Mouse (Mus musculus) neural tube, embryonic 14.5 days (tissue): ENCODE results near the gene Hist1h4d. TPM values are rescaled to one million over a fixed set of nuclear protein-coding genes. Genes with fewer than 3 reads are reported as not detected.
"Not testable (repeated sequence)": the region's sequence is repeated elsewhere in the genome, so short reads cannot be mapped to it uniquely, and the experiment has no call there.

Experiments used
- ATAC-seq: fragments of 200-750 bp; cut with Nextera tagmentation; 2 replicates; pipeline ENCODE4 v1.8.0; 2017; ENCODE audit warnings: low read depth, mild to moderate bottlenecking, moderate TSS enrichment, moderate library complexity
- H3K27ac ChIP-seq: fragments of 300-500 bp; sonication (generic); 2 replicates; pipeline ENCODE4 v1.5.1; 2014; ENCODE audit warnings: low read depth, mild to moderate bottlenecking, control low read depth, low read length, moderate library complexity, mixed read lengths
- H3K27me3 ChIP-seq: fragments of 300-500 bp; sonication (generic); 2 replicates; pipeline ENCODE4 v1.6.1; 2014; ENCODE audit warnings: low read length; ENCODE audit not compliant: control insufficient read depth, insufficient read depth
- H3K36me3 ChIP-seq: fragments of 300-500 bp; sonication (generic); 2 replicates; pipeline ENCODE4 v1.6.1; 2014; ENCODE audit warnings: low read length, mixed read lengths; ENCODE audit not compliant: control insufficient read depth, insufficient read depth
- H3K4me1 ChIP-seq: fragments of 300-500 bp; sonication (generic); 2 replicates; pipeline ENCODE4 v1.6.1; 2014; ENCODE audit warnings: low read length; ENCODE audit not compliant: control insufficient read depth, insufficient read depth
- H3K4me2 ChIP-seq: fragments of 300-500 bp; sonication (generic); 2 replicates; pipeline ENCODE4 v1.6.1; 2014; ENCODE audit warnings: mild to moderate bottlenecking, low read depth, low read length, control low read depth
- H3K4me3 ChIP-seq: fragments of 300-500 bp; sonication (generic); 2 replicates; pipeline ENCODE4 v1.5.1; 2014; ENCODE audit warnings: low read depth, low read length, control low read depth, mixed read lengths
- H3K9ac ChIP-seq: fragments of 300-500 bp; sonication (generic); replicated peaks from 2 replicates; pipeline ENCODE4 v1.6.1; 2014; ENCODE audit warnings: low read depth, mild to moderate bottlenecking, control low read depth, low read length, mixed read lengths
- H3K9me3 ChIP-seq: fragments of 300-500 bp; sonication (generic); 2 replicates; pipeline ENCODE4 v1.6.1; 2016; ENCODE audit warnings: low read length; ENCODE audit not compliant: control insufficient read depth
- WGBS: fragments of 180-500 bp; shearing (Covaris S2); extraction: QIAGEN DNeasy Blood & Tissue Kit; methylation state at CpG from one replicate; pipeline ENCODE4 v1.1.7; 2014; 5-methylcytosine and 5-hydroxymethylcytosine counted together
- polyA plus RNA-seq: library from polyadenylated mRNA; unstranded; fragments of >200 nt; fragmentation: Nextera tagmentation; extraction: Ambion mirVana; gene quantifications from 2 replicates; pipeline ENCODE4 v1.2.1, GENCODE M21; 2014

The Hist1h4d gene
- polyA plus RNA-seq, 1 experiment from 2014 or later, result 23.6 TPM

GRCm38 (mm10) chr13:23586940-23587225 is 5.5 kb downstream of the Hist1h4d start:
- peak overlapping the region; percentile 62 for H3K4me2 ChIP-seq
- no peak overlapping the region; the same call in 1 of the 2 replicates for H3K27ac ChIP-seq
- no peaks in the 10 kb centered on the region for H3K36me3 ChIP-seq
- 0% methylated on average over 1 of the region's 1 CpGs for WGBS
- H3K9ac ChIP-seq, result no peak overlapping the region
- no peaks in the 10 kb centered on the region for H3K27me3 ChIP-seq
- no peak for ATAC-seq
- no peaks in the 10 kb centered on the region for H3K9me3 ChIP-seq
- peaks cover 21% of the 10 kb centered on the region for H3K4me1 ChIP-seq
- H3K4me3 ChIP-seq, result 0 out of 2 replicates have a peak overlapping the region, but pooled peaks have one; percentile 46

GRCm38 (mm10) chr13:23591206-23591605 is 9.8 kb downstream of the Hist1h4d start:
- 94% methylated on average over 7 of the region's 7 CpGs for WGBS

GRCm38 (mm10) chr13:23591886-23592285 is 10.5 kb downstream of the Hist1h4d start:
- not testable (repeated sequence) for H3K27me3 ChIP-seq, H3K27ac ChIP-seq, H3K36me3 ChIP-seq, H3K4me3 ChIP-seq, H3K4me2 ChIP-seq, ATAC-seq, H3K9me3 ChIP-seq, H3K9ac ChIP-seq, H3K4me1 ChIP-seq
- 84% methylated on average over 7 of the region's 7 CpGs for WGBS

More at GRCm38 (mm10) chr13:23591206-23591605, 9.8 kb downstream of the Hist1h4d start:
- ATAC-seq, result no peak
- Histone ChIP-seq H3K9me3 (no peaks in the 10 kb centered on the region), H3K36me3 (no peaks in the 10 kb centered on the region), H3K27me3 (no peaks in the 10 kb centered on the region), H3K4me3 (no peak overlapping the region), H3K27ac (no peak overlapping the region), H3K9ac (no peak overlapping the region), H3K4me1 (peaks cover 7% of the 10 kb centered on the region), H3K4me2 (no peak overlapping the region)

- Histone ChIP-seq H3K9ac (no peak overlapping the region), H3K27me3 (no peaks in the 10 kb centered on the region), H3K4me3 (no peak overlapping the region), H3K9me3 (no peaks in the 10 kb centered on the region), H3K36me3 (no peaks in the 10 kb centered on the region), H3K27ac (no peak overlapping the region), H3K4me1 (no peaks in the 10 kb centered on the region), H3K4me2 (no peak overlapping the region)
- WGBS, result 93% methylated on average over 7 of the region's 7 CpGs
- ATAC-seq, result no peak
Observed at GRCm38 (mm10) chr13:23592614-23593013, 11.2 kb downstream of the Hist1h4d start.

- Histone ChIP-seq H3K27ac (no peak overlapping the region), H3K9ac (no peak overlapping the region), H3K9me3 (no peaks in the 10 kb centered on the region), H3K4me1 (no peaks in the 10 kb centered on the region), H3K4me3 (no peak overlapping the region), H3K36me3 (no peaks in the 10 kb centered on the region), H3K4me2 (no peak overlapping the region), H3K27me3 (no peaks in the 10 kb centered on the region)
- no peak for ATAC-seq
- WGBS, result 87% methylated on average over 5 of the region's 5 CpGs
Observed at GRCm38 (mm10) chr13:23593051-23593770, 11.8 kb downstream of the Hist1h4d start.

GRCm38 (mm10) chr13:23595185-23595584 is 13.8 kb downstream of the Hist1h4d start:
- H3K4me3 ChIP-seq, result no peak overlapping the region
- no peak overlapping the region for H3K4me2 ChIP-seq
- no peak overlapping the region for H3K27ac ChIP-seq
- no peaks in the 10 kb centered on the region for H3K9me3 ChIP-seq
- H3K36me3 ChIP-seq, result no peaks in the 10 kb centered on the region
- WGBS, result 86% methylated on average over 2 of the region's 2 CpGs
- ATAC-seq, result no peak
- H3K9ac ChIP-seq, result no peak overlapping the region
- no peaks in the 10 kb centered on the region for H3K4me1 ChIP-seq
- no peaks in the 10 kb centered on the region for H3K27me3 ChIP-seq

- 87% methylated on average over 7 of the region's 7 CpGs for WGBS
- Histone ChIP-seq H3K27ac (no peak overlapping the region), H3K9me3 (no peaks in the 10 kb centered on the region), H3K27me3 (no peaks in the 10 kb centered on the region), H3K9ac (no peak overlapping the region), H3K36me3 (no peaks in the 10 kb centered on the region), H3K4me3 (no peak overlapping the region), H3K4me2 (no peak overlapping the region), H3K4me1 (no peaks in the 10 kb centered on the region)
- ATAC-seq, result no peak
Observed at GRCm38 (mm10) chr13:23595622-23596372, 14.4 kb downstream of the Hist1h4d start.

- peak; percentile 71; the same call in 1 of the 2 replicates for ATAC-seq
- Histone ChIP-seq H3K9me3 (no peaks in the 10 kb centered on the region), H3K9ac (no peak overlapping the region), H3K4me3 (no peak overlapping the region), H3K36me3 (no peaks in the 10 kb centered on the region), H3K4me2 (no peak overlapping the region), H3K4me1 (no peaks in the 10 kb centered on the region), H3K27me3 (no peaks in the 10 kb centered on the region), H3K27ac (no peak overlapping the region)
- WGBS, result 10% methylated on average over 9 of the region's 9 CpGs
Observed at GRCm38 (mm10) chr13:23597957-23598356, 16.6 kb downstream of the Hist1h4d start.

- Histone ChIP-seq H3K27ac (no peak overlapping the region), H3K9me3 (no peaks in the 10 kb centered on the region), H3K36me3 (no peaks in the 10 kb centered on the region), H3K4me3 (no peak overlapping the region), H3K27me3 (no peaks in the 10 kb centered on the region), H3K4me2 (no peak overlapping the region), H3K9ac (no peak overlapping the region), H3K4me1 (no peaks in the 10 kb centered on the region)
- no peak for ATAC-seq
- 88% methylated on average over 7 of the region's 7 CpGs for WGBS
Observed at GRCm38 (mm10) chr13:23603182-23603699, 21.8 kb downstream of the Hist1h4d start.
